Mouse (Mus musculus): ENCODE results near the gene Bbs10. TPM values are rescaled to one million over a fixed set of nuclear protein-coding genes. Genes with fewer than 3 reads are reported as not detected.

Gene Bbs10
- polyA plus RNA-seq (2017; shearing (Covaris generic)): 0.29 TPM

DNA sequence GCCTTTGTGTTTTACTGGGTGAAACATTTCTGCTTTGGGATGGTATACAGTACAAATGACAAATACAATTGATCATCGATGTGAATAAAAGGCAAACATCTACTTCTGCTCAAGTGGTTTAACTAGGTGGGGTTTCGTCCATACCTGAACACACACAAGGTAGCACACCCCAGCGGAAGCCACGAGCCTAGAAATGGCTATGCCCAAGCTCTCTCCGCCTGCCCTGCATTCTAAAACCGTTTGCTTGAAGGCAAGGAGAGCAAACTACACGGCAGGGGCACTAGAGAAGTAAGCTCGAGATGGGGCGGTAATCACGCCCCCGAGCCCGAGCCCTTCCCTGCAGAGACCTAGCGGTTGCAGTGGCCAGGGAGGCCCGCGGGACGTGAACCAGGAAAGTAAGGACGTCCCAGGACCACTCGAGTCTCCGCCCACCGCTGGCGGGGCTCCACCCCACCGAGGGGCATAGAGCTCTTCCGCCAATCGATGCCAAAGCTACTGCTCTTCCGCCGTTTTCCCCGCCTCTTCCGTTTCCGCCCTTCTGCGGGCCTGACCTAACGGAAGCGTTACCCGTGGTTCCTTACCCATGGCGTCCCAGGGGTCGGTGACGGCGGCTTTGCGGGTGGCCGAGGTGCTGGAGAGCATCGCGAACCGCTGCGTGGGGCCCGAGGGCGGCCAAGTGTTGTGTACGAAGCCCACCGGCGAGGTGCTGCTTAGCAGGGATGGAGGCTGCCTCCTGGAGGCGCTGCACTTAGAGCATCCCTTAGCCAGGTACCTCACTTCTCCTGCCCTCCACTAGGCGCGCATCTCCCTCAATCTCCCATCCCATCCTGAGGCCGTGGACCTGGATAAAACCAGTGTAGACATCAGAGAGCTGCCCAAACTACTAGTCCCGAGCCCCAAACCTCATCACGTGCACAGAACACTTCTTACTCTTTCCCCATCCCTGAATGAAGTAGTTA, at the start of gene Bbs10:
Gene Bbs10 (plus strand): TSS at position 540 of the 959 bp plus-strand sequence.

Other genes with a start within 250 kb of the Bbs10 start
- 70.3 TPM for gene Osbpl8, start 133.9 kb upstream of the Bbs10 start, polyA plus RNA-seq (2017; shearing (Covaris generic))
- gene Nap1l1, start 174.5 kb downstream of the Bbs10 start, polyA plus RNA-seq (2017; shearing (Covaris generic)): 68.2 TPM
- gene Phlda1, start 207.6 kb downstream of the Bbs10 start, polyA plus RNA-seq (2017; shearing (Covaris generic)): 14.3 TPM